In the genomic region with DNA sequence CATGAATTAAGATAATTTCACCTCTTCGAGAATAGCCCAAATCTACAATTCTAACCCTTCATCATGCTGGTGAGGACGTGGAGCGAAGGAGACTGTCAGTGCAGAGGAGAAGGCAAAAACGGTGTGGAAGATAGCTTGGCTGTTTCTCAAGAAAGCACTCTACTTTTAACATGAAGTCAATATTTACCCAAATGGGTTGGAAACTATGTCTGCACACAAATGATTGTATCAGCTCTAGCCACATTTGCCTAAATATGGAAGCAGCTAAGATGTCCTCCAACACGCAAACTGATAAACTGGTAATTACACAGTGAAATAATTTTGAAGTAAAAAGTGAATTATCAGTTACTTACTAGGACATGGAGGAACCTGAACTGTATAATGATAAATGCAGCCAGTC, we compare ENCODE assay signal across 9 mouse cellular contexts. TPM values are rescaled to one million over a fixed set of nuclear protein-coding genes. Genes with fewer than 3 reads are reported as not detected.
DNase-seq lines count a peak whose midpoint lies in the region; ATAC-seq and TF ChIP-seq lines count a peak whose summit lies in the region.
"Had no signal": no experiment of that assay in that cellular context is flagged by ENCODE, and none has a peak within 500 bp of the region (broad histone marks: within the 10 kb centered on the region; RNA-seq: fewer than 3 reads in every experiment).

No protein-coding gene starts in this region.

- H3K9ac ChIP-seq in lung, embryonic 16.5 days (ENCODE audit: low read length): no peak overlapping the region
- no peak overlapping the region; the same call in 1 of the 2 replicates for H3K9ac ChIP-seq in limb, embryonic 13.5 days

- peaks cover 29% of the 10 kb centered on the region for H3K36me3 ChIP-seq in lung, embryonic 16.5 days (ENCODE audit: control insufficient read depth, insufficient read depth, low read length)
- H3K36me3 ChIP-seq in erythroblast, embryonic 14.5 days (ENCODE audit: control insufficient read depth): peaks cover 54% of the 10 kb centered on the region
- peaks cover 47% of the 10 kb centered on the region for H3K36me3 ChIP-seq in limb, embryonic 13.5 days
- peaks cover 10% of the 10 kb centered on the region for H3K36me3 ChIP-seq in small intestine, adult 2 months (ENCODE audit: control insufficient read depth, insufficient read depth, low read length)

- no peaks in the 10 kb centered on the region for H3K9me3 ChIP-seq in lung, embryonic 16.5 days (ENCODE audit: control insufficient read depth, low read length)
- no peaks in the 10 kb centered on the region for H3K9me3 ChIP-seq in erythroblast, embryonic 14.5 days (ENCODE audit: control insufficient read depth, low read length)
- no peaks in the 10 kb centered on the region for H3K9me3 ChIP-seq in limb, embryonic 13.5 days

- intact Hi-C loops in left cerebral cortex, postnatal 4 days (cut with DNase I): no loop called here

- no peaks in the 10 kb centered on the region for H3K27me3 ChIP-seq in lung, embryonic 16.5 days (ENCODE audit: control insufficient read depth, insufficient read depth, low read depth, low read length)
- H3K27me3 ChIP-seq in erythroblast, embryonic 14.5 days (ENCODE audit: control insufficient read depth): no peaks in the 10 kb centered on the region
- H3K27me3 ChIP-seq in limb, embryonic 13.5 days: no peaks in the 10 kb centered on the region
- H3K27me3 ChIP-seq in small intestine, adult 2 months (ENCODE audit: control insufficient read depth, insufficient read depth, low read length): no peaks in the 10 kb centered on the region

- ATAC-seq in lung, embryonic 16.5 days (ENCODE audit: low read depth): no peak
- ATAC-seq in limb, embryonic 13.5 days (ENCODE audit: low FRiP score, low read depth): no peak

- peak overlapping the region; percentile 90 for H3K4me2 ChIP-seq in lung, embryonic 16.5 days (ENCODE audit: low read depth, low read length)
- peak overlapping the region; percentile 89 for H3K4me2 ChIP-seq in limb, embryonic 13.5 days (replicated peaks)

- DNase-seq in lung, postnatal 36 days: no peak
- DNase-seq in left cerebral cortex, postnatal 4 days: no peak
- DNase-seq in embryo, embryonic 10 days (ENCODE audit: low spot score): no peak
- DNase-seq in retina, embryonic 14.5 days (ENCODE audit: low spot score): no peak
- DNase-seq: kidney, adult 8-10 months had no signal

- H3K4me1 ChIP-seq in lung, embryonic 16.5 days (replicated peaks; ENCODE audit: control insufficient read depth, insufficient read depth, low read length): peaks cover 33% of the 10 kb centered on the region
- peaks cover 83% of the 10 kb centered on the region for H3K4me1 ChIP-seq in erythroblast, embryonic 14.5 days (ENCODE audit: control insufficient read depth)
- H3K4me1 ChIP-seq in limb, embryonic 13.5 days: peaks cover 40% of the 10 kb centered on the region
- H3K4me1 ChIP-seq in small intestine, adult 2 months (ENCODE audit: control insufficient read depth, insufficient read depth, insufficient read length, low read length): peaks cover 14% of the 10 kb centered on the region; the same call in 1 of the 2 replicates

- TF ChIP-seq POLR2A in small intestine, adult 2 months (IDR thresholded peaks at IDR 0.05; ENCODE audit: low read depth, low read length): no peak

- H3K27ac ChIP-seq in lung, embryonic 16.5 days (ENCODE audit: low read length): peak overlapping the region; percentile 93; the same call in 1 of the 2 replicates
- peak overlapping the region; percentile 81; the same call in 1 of the 2 replicates for H3K27ac ChIP-seq in limb, embryonic 13.5 days
- 0 out of 2 replicates have a peak overlapping the region, but pooled peaks have one; percentile 80 for H3K27ac ChIP-seq in small intestine, adult 2 months (ENCODE audit: insufficient read depth, low read depth, low read length)

- TF ChIP-seq CTCF in small intestine, adult 2 months (IDR thresholded peaks at IDR 0.05; ENCODE audit: extremely low read depth, insufficient read length, insufficient replicate concordance, low read depth, low read length): no peak

- WGBS in lung, embryonic 16.5 days: 75% methylated on average over 5 of the region's 5 CpGs
- WGBS in limb, embryonic 13.5 days: 87% methylated on average over 5 of the region's 5 CpGs
- 62% methylated on average over 5 of the region's 5 CpGs for WGBS in small intestine, adult 2 months

- H3K4me3 ChIP-seq in lung, embryonic 16.5 days (ENCODE audit: low read length): no peak overlapping the region; the same call in 1 of the 2 replicates
- H3K4me3 ChIP-seq in erythroblast, embryonic 14.5 days (replicated peaks): peak overlapping the region; percentile 94
- H3K4me3 ChIP-seq in limb, embryonic 13.5 days: peak overlapping the region; percentile 77
- H3K4me3 ChIP-seq in small intestine, adult 2 months (ENCODE audit: low read depth, low read length): no peak overlapping the region

RNA-seq across cellular contexts. Expression of gene Ing5, which starts 1.0 kb away (rescaled TPM):
- polyA plus RNA-seq in lung, embryonic 16.5 days (2015; fragmentation: Nextera tagmentation; extraction: Ambion mirVana): 20.1 and 21.1 TPM in 2 replicates
- polyA plus RNA-seq in erythroblast, embryonic 14.5 days (2012): 0.26 and 0.33 TPM in 2 replicates
- polyA plus RNA-seq in limb, embryonic 13.5 days (2015; fragmentation: Nextera tagmentation; extraction: Ambion mirVana): 15.1 and 15.6 TPM in 2 replicates
- 1.4 and 2.9 TPM in 2 replicates for polyA plus RNA-seq in small intestine, adult 2 months (2012; rRNA removed)
- 10 to 100 TPM in 1 of 2 experiments, 1 to 10 TPM in 1; 8.1 to 11.3 TPM for total RNA-seq in left cerebral cortex, postnatal 4 days (2021)

RNA-seq across cellular contexts. Expression of gene Dtymk, which starts 1.0 kb away (rescaled TPM):
- polyA plus RNA-seq in lung, embryonic 16.5 days (2015; fragmentation: Nextera tagmentation; extraction: Ambion mirVana): 231 and 238 TPM in 2 replicates
- polyA plus RNA-seq in erythroblast, embryonic 14.5 days (2012): 8.8 and 10.0 TPM in 2 replicates
- polyA plus RNA-seq in limb, embryonic 13.5 days (2015; fragmentation: Nextera tagmentation; extraction: Ambion mirVana): 251 and 255 TPM in 2 replicates
- 10.2 and 14.5 TPM in 2 replicates for polyA plus RNA-seq in small intestine, adult 2 months (2012; rRNA removed)
- total RNA-seq in left cerebral cortex, postnatal 4 days (2021): 10 to 100 TPM; 80.5 to 91.2 TPM

RNA-seq across cellular contexts. Expression of gene D2hgdh, which starts 21.9 kb away (rescaled TPM):
- 15.4 and 17.2 TPM in 2 replicates for polyA plus RNA-seq in lung, embryonic 16.5 days (2015; fragmentation: Nextera tagmentation; extraction: Ambion mirVana)
- polyA plus RNA-seq in erythroblast, embryonic 14.5 days (2012): 0.13 and 0.14 TPM in 2 replicates
- 17.3 and 18.4 TPM in 2 replicates for polyA plus RNA-seq in limb, embryonic 13.5 days (2015; fragmentation: Nextera tagmentation; extraction: Ambion mirVana)
- 12.2 and 16.9 TPM in 2 replicates for polyA plus RNA-seq in small intestine, adult 2 months (2012; rRNA removed)
- 10 to 100 TPM; 12.7 to 13.7 TPM for total RNA-seq in left cerebral cortex, postnatal 4 days (2021)

RNA-seq across cellular contexts. Expression of gene Thap4, which starts 48.1 kb away (rescaled TPM):
- 47.2 and 49.7 TPM in 2 replicates for polyA plus RNA-seq in lung, embryonic 16.5 days (2015; fragmentation: Nextera tagmentation; extraction: Ambion mirVana)
- 2.1 and 5.0 TPM in 2 replicates for polyA plus RNA-seq in erythroblast, embryonic 14.5 days (2012)
- polyA plus RNA-seq in limb, embryonic 13.5 days (2015; fragmentation: Nextera tagmentation; extraction: Ambion mirVana): 54.4 and 55.2 TPM in 2 replicates
- polyA plus RNA-seq in small intestine, adult 2 months (2012; rRNA removed): 46.0 and 63.0 TPM in 2 replicates
- 10 to 100 TPM; 38.1 to 40.2 TPM for total RNA-seq in left cerebral cortex, postnatal 4 days (2021)

RNA-seq across cellular contexts. Expression of gene Atg4b, which starts 51.5 kb away (rescaled TPM):
- polyA plus RNA-seq in lung, embryonic 16.5 days (2015; fragmentation: Nextera tagmentation; extraction: Ambion mirVana): 72.1 and 80.3 TPM in 2 replicates
- 4.0 and 4.6 TPM in 2 replicates for polyA plus RNA-seq in erythroblast, embryonic 14.5 days (2012)
- polyA plus RNA-seq in limb, embryonic 13.5 days (2015; fragmentation: Nextera tagmentation; extraction: Ambion mirVana): 88.0 and 99.4 TPM in 2 replicates
- 28.1 and 44.7 TPM in 2 replicates for polyA plus RNA-seq in small intestine, adult 2 months (2012; rRNA removed)
- 10 to 100 TPM; 85.1 to 89.7 TPM for total RNA-seq in left cerebral cortex, postnatal 4 days (2021)

Comparison
In these comparisons a context has a peak if more than half of its experiments do, and no peak if none do; other contexts are left out.
1. H3K4me3 ChIP-seq: peak in erythroblast, embryonic 14.5 days (single experiment) and limb, embryonic 13.5 days (single experiment); none in lung, embryonic 16.5 days (single experiment) and small intestine, adult 2 months (single experiment).
2. RNA of gene Dtymk, which starts 1.0 kb away (polyA plus RNA-seq): 251 to 255 TPM in limb, embryonic 13.5 days and 231 to 238 TPM in lung, embryonic 16.5 days; 10.2 to 14.5 TPM in small intestine, adult 2 months and 8.8 to 10.0 TPM in erythroblast, embryonic 14.5 days; every median in the first group is over 10 times any median in the second.
3. RNA of gene D2hgdh, which starts 21.9 kb away (polyA plus RNA-seq): 17.3 to 18.4 TPM in limb, embryonic 13.5 days, 12.2 to 16.9 TPM in small intestine, adult 2 months and 15.4 to 17.2 TPM in lung, embryonic 16.5 days; 0.13 to 0.14 TPM in erythroblast, embryonic 14.5 days; every median in the first group is over 10 times any median in the second.
4. Peak in every context shown above with its lines, with median percentiles within 50 percentile points of each other: H3K27ac ChIP-seq.